Mouse (Mus musculus) G1E (cell line): Measurements from ENCODE around the gene Mef2c. TPM values are rescaled to one million over a fixed set of nuclear protein-coding genes. Genes with fewer than 3 reads are reported as not detected.

Experiments used
- ATAC-seq: 2 replicates; pipeline ENCODE4 v1.8.0; 2016; ENCODE audit warnings: mild to moderate bottlenecking; ENCODE audit not compliant: insufficient number of reproducible peaks, poor library complexity, low FRiP score, severe bottlenecking; ENCODE audit errors: extremely low read depth
- DNase-seq: peaks from one replicate; pipeline ENCODE4 v3.0.0; 2012; ENCODE audit warnings: low spot score
- H3K27me3 ChIP-seq: 2 replicates; pipeline ENCODE4 v1.6.1; 2012; ENCODE audit warnings: mild to moderate bottlenecking, low read length, inconsistent platforms; ENCODE audit not compliant: insufficient read depth
- H3K36me3 ChIP-seq: replicated peaks from 2 replicates; pipeline ENCODE3; 2012; ENCODE audit warnings: mild to moderate bottlenecking, inconsistent platforms
- H3K4me1 ChIP-seq: 2 replicates; pipeline ENCODE4 v1.6.1; 2012; ENCODE audit warnings: low read depth, low read length, inconsistent platforms, mixed read lengths; ENCODE audit not compliant: insufficient read depth
- H3K4me3 ChIP-seq: 2 replicates; pipeline ENCODE4 v1.5.1; 2012; ENCODE audit warnings: low read depth, mild to moderate bottlenecking, inconsistent platforms, low read length, moderate library complexity, mixed read lengths
- H3K9me3 ChIP-seq: replicated peaks from 2 replicates; pipeline ENCODE4 v1.6.1; 2012; ENCODE audit warnings: inconsistent platforms
- CTCF ChIP-seq: IDR thresholded peaks from 2 replicates; pipeline ENCODE4 v1.5.1; 2012; ENCODE audit warnings: low read depth, low read length, inconsistent platforms, mixed read lengths
- GATA1 ChIP-seq: IDR thresholded peaks from 2 replicates; pipeline ENCODE4 v1.6.1; 2012; ENCODE audit warnings: borderline replicate concordance, low read length, inconsistent platforms, mixed read lengths
- GATA2 ChIP-seq: IDR thresholded peaks from 2 replicates; pipeline ENCODE4 v1.6.1; 2012; ENCODE audit warnings: low read depth, low read length, inconsistent platforms, borderline replicate concordance
- POLR2AphosphoS5 ChIP-seq: IDR thresholded peaks from 2 replicates; pipeline ENCODE4 v1.6.1; 2012; ENCODE audit warnings: low read depth, low read length, inconsistent platforms; ENCODE audit not compliant: insufficient replicate concordance
- TAL1 ChIP-seq: conservative IDR thresholded peaks from 2 replicates; pipeline ENCODE4 v1.6.1; 2012; ENCODE audit warnings: low read depth, low read length, inconsistent platforms, mixed read lengths
- polyA plus RNA-seq: library from polyadenylated mRNA; stranded (reverse); fragments of >175 nt; gene quantifications from 2 replicates; pipeline ENCODE4 v1.2.3, GENCODE M21; 2012
- total RNA-seq, 2 experiments: library from RNA; stranded (forward) in 1 of 2; stranded (reverse) in 1 of 2; fragments of 200-1000 nt in 1 of 2; fragments of >200 nt in 1 of 2; fragmentation: Nextera tagmentation in 1 of 2; gene quantifications; 2 replicates each; pipeline ENCODE4 v1.2.3; 2014 to 2017

The Mef2c gene
- total and polyA plus RNA-seq, 3 experiments, result 0.60 TPM; not detected in 2

GRCm38 (mm10) chr13:83583881-83584280 is 80.0 kb downstream of the Mef2c start:
- H3K9me3 ChIP-seq, result no peaks in the 10 kb centered on the region
- ATAC-seq, result no peak
- H3K36me3 ChIP-seq, result no peaks in the 10 kb centered on the region
- no peaks in the 10 kb centered on the region for H3K27me3 ChIP-seq
- DNase-seq, result no peak
- no peak overlapping the region for H3K4me3 ChIP-seq
- no peaks in the 10 kb centered on the region for H3K4me1 ChIP-seq
- TF ChIP-seq TAL1, result no peak
- TF ChIP-seq GATA1, result no peak
- TF ChIP-seq CTCF, result no peak
- TF ChIP-seq GATA2, result no peak
- TF ChIP-seq POLR2AphosphoS5, result no peak

- TF ChIP-seq TAL1 (no peak), POLR2AphosphoS5 (no peak), CTCF (no peak), GATA2 (no peak), GATA1 (no peak)
- Histone ChIP-seq H3K4me1 (no peaks in the 10 kb centered on the region), H3K9me3 (no peaks in the 10 kb centered on the region), H3K4me3 (no peak overlapping the region), H3K36me3 (no peaks in the 10 kb centered on the region), H3K27me3 (no peaks in the 10 kb centered on the region)
- ATAC-seq (no peak), DNase-seq (no peak)
These were observed 81.5 kb downstream of the Mef2c start for GRCm38 (mm10) chr13:83585359-83585758.

- ATAC-seq (no peak), DNase-seq (no peak)
- Histone ChIP-seq H3K27me3 (no peaks in the 10 kb centered on the region), H3K4me3 (no peak overlapping the region), H3K9me3 (no peaks in the 10 kb centered on the region), H3K36me3 (no peaks in the 10 kb centered on the region), H3K4me1 (no peaks in the 10 kb centered on the region; the same call in 1 of the 2 replicates)
- no peak for TF ChIP-seq TAL1
- TF ChIP-seq POLR2AphosphoS5, result no peak
- TF ChIP-seq GATA2, result no peak
- TF ChIP-seq GATA1, result no peak
- TF ChIP-seq CTCF, result no peak
These were observed 84.4 kb downstream of the Mef2c start for GRCm38 (mm10) chr13:83588186-83588585.

- Histone ChIP-seq H3K4me3 (no peak overlapping the region), H3K4me1 (no peaks in the 10 kb centered on the region; the same call in 1 of the 2 replicates), H3K36me3 (no peaks in the 10 kb centered on the region), H3K9me3 (no peaks in the 10 kb centered on the region), H3K27me3 (no peaks in the 10 kb centered on the region)
- TF ChIP-seq GATA1 (no peak), CTCF (no peak), GATA2 (no peak), POLR2AphosphoS5 (no peak), TAL1 (no peak)
- ATAC-seq (no peak), DNase-seq (no peak)
These were observed 87.1 kb downstream of the Mef2c start for GRCm38 (mm10) chr13:83590886-83591285.

GRCm38 (mm10) chr13:83595429-83595828 is 91.6 kb downstream of the Mef2c start:
- TF ChIP-seq CTCF (no peak), GATA1 (no peak), POLR2AphosphoS5 (no peak), TAL1 (no peak), GATA2 (no peak)
- no peak for ATAC-seq
- no peaks in the 10 kb centered on the region for H3K36me3 ChIP-seq

GRCm38 (mm10) chr13:83596989-83597738 is 93.3 kb downstream of the Mef2c start:
- no peaks in the 10 kb centered on the region for H3K4me1 ChIP-seq
- no peak for TF ChIP-seq TAL1
- no peak for TF ChIP-seq CTCF
- no peak for TF ChIP-seq GATA1
- H3K9me3 ChIP-seq, result no peaks in the 10 kb centered on the region
- no peaks in the 10 kb centered on the region for H3K36me3 ChIP-seq
- no peak overlapping the region for H3K4me3 ChIP-seq
- DNase-seq (no peak), ATAC-seq (no peak)
- H3K27me3 ChIP-seq, result no peaks in the 10 kb centered on the region

More at GRCm38 (mm10) chr13:83595429-83595828, 91.6 kb downstream of the Mef2c start:
- Histone ChIP-seq H3K4me3 (no peak overlapping the region), H3K9me3 (no peaks in the 10 kb centered on the region), H3K27me3 (no peaks in the 10 kb centered on the region), H3K4me1 (no peaks in the 10 kb centered on the region; the same call in 1 of the 2 replicates)
- DNase-seq, result no peak

- no peaks in the 10 kb centered on the region for H3K36me3 ChIP-seq
- no peak for ATAC-seq
- TF ChIP-seq POLR2AphosphoS5 (no peak), TAL1 (no peak), CTCF (no peak), GATA1 (no peak), GATA2 (no peak)
These were observed 93.9 kb downstream of the Mef2c start for GRCm38 (mm10) chr13:83597739-83598210.

More at GRCm38 (mm10) chr13:83597739-83598210, 93.9 kb downstream of the Mef2c start:
- Histone ChIP-seq H3K9me3 (no peaks in the 10 kb centered on the region), H3K4me3 (no peak overlapping the region), H3K27me3 (no peaks in the 10 kb centered on the region), H3K4me1 (no peaks in the 10 kb centered on the region)
- DNase-seq, result no peak
